Mouse (Mus musculus) spleen, postnatal 36 days (tissue): Measurements from ENCODE around the gene Frs3.
"Not testable (repeated sequence)": the region's sequence is repeated elsewhere in the genome, so short reads cannot be mapped to it uniquely, and the experiment has no call there.

ENCODE experiments used
- DNase-seq, 2 experiments: peaks; one replicate each; pipeline ENCODE4 v3.0.0; 2022; ENCODE audit warnings: low spot score in 2 of 2, mixed read lengths in 1 of 2

Frs3 gene

GRCm38 (mm10) chr17:47688608-47689575 lies at the start of gene Frs3:
Gene Frs3 (plus strand): TSS chr17:47689030.
- DNase-seq = peak; percentile 34 to 46

GRCm38 (mm10) chr17:47642992-47643391 lies 45.8 kb upstream of the Frs3 start:
- no peak for DNase-seq

- DNase-seq = peak; percentile 43 to 61
Measured at GRCm38 (mm10) chr17:47646683-47647082, 42.1 kb upstream of the Frs3 start.

- DNase-seq = no peak
Measured at GRCm38 (mm10) chr17:47648966-47649365, 39.9 kb upstream of the Frs3 start.

GRCm38 (mm10) chr17:47651953-47652352 lies 36.9 kb upstream of the Frs3 start:
- no peak for DNase-seq

- not testable (repeated sequence) for DNase-seq
Measured at GRCm38 (mm10) chr17:47654346-47654745, 34.5 kb upstream of the Frs3 start.

GRCm38 (mm10) chr17:47655697-47656096 lies 33.1 kb upstream of the Frs3 start:
- DNase-seq = no peak

GRCm38 (mm10) chr17:47657901-47658300 lies 30.9 kb upstream of the Frs3 start:
- no peak for DNase-seq

- no peak for DNase-seq
Measured at GRCm38 (mm10) chr17:47658741-47659243, 30.0 kb upstream of the Frs3 start.

- no peak for DNase-seq
Measured at GRCm38 (mm10) chr17:47663009-47663713, 25.7 kb upstream of the Frs3 start.

GRCm38 (mm10) chr17:47664474-47664873 lies 24.4 kb upstream of the Frs3 start:
- DNase-seq = no peak

- DNase-seq = no peak
Measured at GRCm38 (mm10) chr17:47669166-47669565, 19.7 kb upstream of the Frs3 start.

GRCm38 (mm10) chr17:47671988-47672310 lies 16.9 kb upstream of the Frs3 start:
- no peak for DNase-seq

GRCm38 (mm10) chr17:47672311-47673111 lies 16.3 kb upstream of the Frs3 start:
- DNase-seq = no peak

GRCm38 (mm10) chr17:47676581-47676980 lies 12.2 kb upstream of the Frs3 start:
- DNase-seq = no peak

GRCm38 (mm10) chr17:47678238-47678637 lies 10.6 kb upstream of the Frs3 start:
- DNase-seq = no peak

- DNase-seq = no peak
Measured at GRCm38 (mm10) chr17:47678702-47679101, 10.1 kb upstream of the Frs3 start.

- DNase-seq = no peak
Measured at GRCm38 (mm10) chr17:47682836-47683235, 6.0 kb upstream of the Frs3 start.

- DNase-seq = peak; percentile 93 to 94
Measured at GRCm38 (mm10) chr17:47687409-47688343, 1.2 kb upstream of the Frs3 start.

- no peak for DNase-seq
Measured at GRCm38 (mm10) chr17:47688344-47688607, 554 bp upstream of the Frs3 start, which contains the start of gene Tomm6. Gene Tomm6 (minus strand): TSS chr17:47688386.

- DNase-seq = no peak
Measured at GRCm38 (mm10) chr17:47689894-47690293, 1.1 kb downstream of the Frs3 start.
